Mouse (Mus musculus) frontal cortex, postnatal 14 days (tissue): ENCODE measurements at regions not wholly inside any gene's neighbourhood (a gene's known extent, or its start where the extent isn't known, plus 50 kb on each side); places are given as distances from the start of the nearest gene placed in this dataset.

ENCODE experiments used
- DNase-seq, 2 experiments: peaks; one replicate each; pipeline ENCODE4 v3.0.0; 2022; ENCODE audit warnings: low spot score in 2 of 2

DNA sequence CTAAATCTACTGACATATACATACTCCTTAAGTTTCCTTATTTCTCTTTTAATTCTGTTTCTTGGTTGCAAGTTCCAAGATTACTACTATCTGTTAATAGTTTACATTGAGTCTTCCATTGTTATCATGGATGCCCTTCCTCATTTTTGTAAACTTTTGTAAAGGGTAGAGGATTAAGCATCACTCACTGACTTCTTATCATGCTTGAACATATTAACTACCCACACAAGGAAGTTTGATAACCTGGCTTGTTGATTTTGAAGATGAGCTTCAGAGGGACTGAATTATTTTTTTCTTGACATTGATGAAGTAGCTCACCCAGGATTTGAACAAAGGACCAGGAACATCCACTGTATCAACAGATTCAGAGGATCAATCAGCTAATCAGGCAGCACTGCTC is 162.8 kb upstream of the Fam98a start:
- no peak for DNase-seq

DNA sequence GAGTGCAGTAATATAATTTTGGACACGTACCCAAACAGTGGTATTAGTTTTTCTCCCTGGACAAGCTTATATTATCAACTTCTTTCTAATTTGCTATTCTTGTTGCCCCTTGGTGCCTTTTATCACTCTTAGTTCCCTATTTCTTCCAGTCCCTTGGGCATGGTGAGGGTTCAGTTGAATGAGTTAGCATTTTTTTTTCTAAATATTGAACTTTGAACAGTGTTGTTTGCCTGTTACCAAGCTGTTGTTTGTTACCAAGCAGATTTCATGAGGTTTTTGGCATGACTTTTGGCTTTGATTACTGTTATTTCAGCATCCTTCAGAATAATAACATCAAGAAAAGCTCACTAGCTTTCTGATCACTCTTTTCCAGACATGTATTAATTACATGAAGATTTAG is 162.3 kb upstream of the Fam98a start:
- no peak for DNase-seq

DNA sequence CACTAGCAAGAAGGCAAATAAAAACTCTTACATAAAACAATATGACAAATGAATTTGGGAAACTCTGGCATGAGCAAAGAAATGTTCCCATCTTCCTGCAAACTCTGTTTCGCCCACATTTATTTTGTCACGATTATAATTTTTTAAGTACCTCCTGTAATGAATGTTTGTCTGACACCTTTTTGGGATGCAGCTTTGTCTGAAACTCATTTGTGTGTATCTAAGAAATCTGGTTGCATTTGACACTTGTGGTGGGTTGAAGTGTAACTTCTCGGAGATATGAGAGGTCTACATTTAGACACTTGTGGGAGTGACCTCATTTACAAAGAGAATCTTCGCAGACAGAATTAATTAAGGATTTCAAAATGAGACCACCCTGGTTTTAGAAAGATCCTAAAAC is 155.9 kb upstream of the Fam98a start:
- no peak for DNase-seq

DNA sequence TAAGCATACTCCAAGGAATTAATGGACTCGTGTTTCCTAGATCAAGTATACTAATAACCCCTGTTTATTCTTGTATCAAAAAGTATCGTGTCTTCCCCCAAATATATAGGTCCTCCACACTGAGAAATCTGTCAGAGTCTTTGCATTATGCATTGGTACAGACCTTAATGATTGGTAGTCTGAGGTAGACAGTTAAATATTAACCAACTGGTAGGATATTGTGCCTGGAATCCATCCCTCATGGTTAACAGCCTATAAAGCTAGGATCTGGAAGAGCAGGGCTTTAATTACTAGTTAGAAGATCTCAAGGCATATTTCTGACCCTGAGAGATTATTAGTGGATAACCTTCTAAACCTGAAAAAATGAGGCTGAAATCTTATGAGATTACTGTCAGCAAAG is 153.6 kb upstream of the Fam98a start:
- DNase-seq: no peak

DNA sequence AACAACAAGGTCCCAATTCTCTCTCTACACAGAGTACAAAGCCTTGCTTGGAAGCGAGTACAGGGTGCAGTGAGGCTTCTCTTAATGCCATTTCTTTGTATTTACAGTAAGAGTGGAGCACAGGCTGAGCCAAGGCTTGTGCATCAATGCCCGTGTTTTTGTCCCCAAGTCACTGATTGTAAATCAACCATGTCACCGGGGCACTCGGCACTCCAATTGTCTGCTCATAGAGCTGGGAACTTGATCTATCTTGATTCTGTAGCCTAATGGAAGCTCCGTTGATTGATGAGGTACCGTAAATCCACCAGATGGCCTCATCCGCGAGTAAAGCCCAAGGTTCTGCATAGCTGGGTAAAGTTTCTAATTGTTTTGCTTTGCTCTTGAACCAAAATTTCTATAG is 152.1 kb upstream of the Fam98a start:
- DNase-seq: no peak

DNA sequence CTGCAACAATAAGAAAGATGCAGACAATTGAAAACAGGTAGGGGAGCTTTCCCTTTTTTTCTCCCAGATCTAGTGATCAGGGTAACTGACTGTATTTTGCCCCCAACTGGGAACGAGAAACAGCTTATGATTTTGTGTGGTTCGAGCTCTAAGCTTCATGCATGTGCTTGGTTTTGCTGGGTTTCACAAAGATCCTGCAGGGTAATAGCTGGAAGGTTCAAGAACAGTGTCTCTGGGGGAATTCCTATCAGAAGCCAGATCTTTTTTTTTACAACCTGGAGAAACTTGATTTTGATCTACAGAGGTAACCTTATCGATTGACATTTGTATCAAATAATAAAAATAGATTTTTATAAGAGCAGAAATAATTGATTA is 145.0 kb upstream of the Fam98a start:
- DNase-seq: no peak

DNA sequence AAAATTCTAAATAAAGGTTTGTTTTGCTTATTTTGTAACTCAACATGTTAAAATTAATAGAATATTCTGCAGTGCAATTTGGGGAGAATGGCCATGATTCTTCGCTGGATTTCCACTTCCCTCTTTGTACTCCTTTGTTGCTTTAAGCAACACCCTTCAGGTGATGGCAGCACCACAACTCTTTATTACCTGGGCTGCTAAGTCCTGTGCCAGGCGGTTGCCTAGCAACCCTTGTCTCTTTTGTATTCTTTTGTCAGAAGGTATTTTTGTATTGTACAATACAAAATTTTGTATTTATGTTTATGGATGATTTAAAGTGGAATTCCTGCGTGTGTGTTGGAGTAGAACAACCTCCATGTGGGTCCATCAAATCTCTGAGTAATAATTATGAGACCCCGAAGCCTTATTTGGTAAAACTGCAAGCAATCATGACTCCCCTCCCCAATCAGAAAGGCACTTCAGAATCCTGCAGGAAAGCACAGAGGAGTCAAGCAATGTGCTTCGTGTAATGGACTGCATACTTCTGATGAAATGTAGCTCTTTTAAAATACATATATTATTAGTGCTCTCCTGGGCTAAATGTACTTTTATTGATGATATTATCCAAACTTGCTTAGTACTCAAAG is 144.5 kb upstream of the Fam98a start:
- DNase-seq: no peak

DNA sequence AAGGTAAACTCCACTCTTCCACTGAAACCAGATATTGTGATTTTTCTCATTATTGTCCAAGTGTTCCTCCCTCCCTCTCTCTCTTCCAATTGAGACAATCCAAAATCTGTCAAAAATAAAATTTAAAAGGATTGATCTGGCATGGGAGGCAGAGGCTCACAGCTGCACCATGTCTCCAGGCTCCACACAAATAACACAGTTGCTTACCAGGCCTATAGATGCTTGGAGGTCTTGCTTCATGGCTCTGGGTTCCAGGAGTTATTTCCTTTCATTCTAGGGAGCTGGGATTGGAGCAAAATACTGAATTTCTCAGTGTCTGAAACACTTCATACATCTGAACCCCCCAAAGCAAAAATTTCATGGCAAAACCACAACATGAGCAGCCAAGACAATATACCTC is 134.2 kb upstream of the Fam98a start:
- no peak for DNase-seq

DNA sequence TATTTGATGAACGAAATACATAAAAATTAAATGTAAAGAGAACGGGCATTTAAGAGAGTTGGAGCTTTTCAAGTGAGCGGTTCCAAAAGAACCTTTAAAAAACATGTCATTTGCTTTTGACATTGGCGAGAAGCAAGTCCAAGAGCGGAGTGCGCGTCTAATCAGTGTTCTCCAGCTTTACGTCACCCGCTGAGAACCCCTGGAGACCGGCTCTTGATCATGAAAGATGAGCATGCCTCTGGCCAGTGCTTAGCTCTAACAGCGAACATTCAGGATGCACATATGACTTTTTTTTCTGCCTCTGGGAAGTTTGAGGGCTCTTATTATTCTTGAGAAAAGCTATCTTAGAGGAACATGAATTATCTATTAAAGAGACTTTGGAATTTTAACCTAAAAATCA is 95.2 kb upstream of the Fam98a start:
- no peak for DNase-seq

DNA sequence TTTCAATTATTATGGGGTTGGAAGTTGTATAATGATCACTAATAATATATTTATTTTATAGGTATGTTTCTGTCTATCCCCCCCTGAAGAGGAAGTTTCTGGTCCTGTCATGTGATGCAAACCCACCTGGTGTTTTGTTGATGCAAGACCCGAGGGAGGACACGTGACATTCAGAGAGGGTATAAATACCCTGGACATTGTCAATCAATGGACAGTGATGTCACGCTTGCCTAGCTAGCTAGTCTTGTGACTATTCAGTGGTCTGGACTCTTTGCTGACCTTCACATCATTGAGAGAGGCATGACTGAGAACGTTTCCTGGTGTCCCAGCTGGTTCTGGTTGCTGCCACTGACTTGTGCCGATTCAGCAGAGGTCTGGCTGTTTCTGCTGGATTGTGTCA is 93.0 kb upstream of the Fam98a start:
- DNase-seq: no peak

DNA sequence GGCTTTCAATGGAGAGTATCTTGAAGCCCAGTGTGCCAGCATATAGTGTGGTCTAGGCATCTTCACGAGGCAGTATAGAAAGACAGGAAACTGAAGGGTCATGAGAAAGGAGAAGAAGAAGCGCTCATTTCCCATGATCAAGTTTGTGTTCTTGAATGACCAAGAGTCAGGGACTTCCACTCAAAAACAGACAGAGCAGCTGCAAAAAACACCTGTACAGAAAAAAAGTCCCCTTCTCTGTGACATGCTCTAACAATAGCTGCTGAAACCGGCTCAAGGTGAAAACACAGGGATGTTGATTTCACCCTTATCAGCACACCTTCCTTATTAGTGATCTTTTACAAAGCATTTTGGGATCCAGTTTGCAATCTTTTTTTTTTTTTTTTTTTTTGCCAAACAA is 90.6 kb upstream of the Fam98a start:
- DNase-seq: no peak

DNA sequence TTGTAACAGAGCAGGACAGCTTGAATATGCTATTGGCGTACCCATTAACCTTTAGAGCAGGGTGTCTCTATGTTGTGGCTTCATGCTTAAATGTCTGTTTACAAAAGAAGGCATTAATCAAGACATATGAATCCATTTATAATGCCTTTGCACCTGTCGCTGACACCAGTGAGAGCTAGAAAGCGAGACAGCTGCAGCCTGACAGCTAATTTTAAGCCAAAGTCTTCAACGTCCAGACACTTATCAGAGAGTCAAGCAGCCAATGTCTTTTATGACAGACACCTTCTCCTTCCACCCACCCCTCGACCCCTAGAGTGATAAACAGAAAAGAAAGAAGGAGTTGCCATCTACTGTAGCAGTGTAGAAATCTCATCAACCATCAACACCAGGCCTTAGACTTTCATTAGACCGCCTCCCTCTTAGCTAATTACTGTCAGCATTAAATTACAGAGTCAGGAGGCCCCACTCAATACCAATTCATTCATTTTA is 89.3 kb upstream of the Fam98a start:
- DNase-seq: no peak

DNA sequence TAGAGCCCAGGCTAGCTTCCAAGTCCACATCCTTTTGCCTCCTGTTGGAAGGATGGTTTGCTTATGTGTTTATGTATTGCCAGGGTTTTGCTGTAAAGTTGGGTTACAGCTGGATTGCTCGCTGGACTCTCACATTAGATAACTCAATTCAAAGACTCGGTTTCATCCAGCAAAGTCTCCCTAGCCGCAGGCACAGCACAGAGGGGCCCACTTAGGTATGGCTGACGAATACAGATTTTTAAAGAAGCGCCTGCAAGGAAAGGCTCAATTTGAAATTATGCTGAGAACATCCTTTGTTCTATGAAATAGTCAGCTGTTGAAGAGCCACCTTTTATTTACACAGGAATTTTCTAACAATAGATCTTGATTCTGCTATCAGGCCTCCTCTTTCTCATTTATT is 88.8 kb upstream of the Fam98a start:
- no peak for DNase-seq

DNA sequence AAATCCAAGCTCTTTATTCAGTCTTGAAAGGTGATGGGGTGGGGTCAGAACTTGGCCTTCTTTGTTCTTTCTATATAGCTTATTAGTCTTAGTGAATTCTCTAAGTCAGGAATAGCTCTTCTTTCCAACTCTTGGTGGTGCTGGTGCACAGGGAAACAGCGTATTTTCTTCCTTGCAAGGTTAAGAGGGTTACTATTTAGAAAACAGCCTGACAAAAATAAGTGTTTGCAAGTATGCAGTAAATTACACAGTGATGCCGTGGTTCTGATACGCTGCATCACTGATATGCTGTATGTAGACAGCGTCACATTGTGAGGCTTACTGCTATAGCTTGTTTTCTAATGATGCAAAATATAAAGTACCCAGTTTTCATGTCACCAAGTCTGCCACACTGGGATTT is 78.1 kb upstream of the Fam98a start:
- DNase-seq: no peak

DNA sequence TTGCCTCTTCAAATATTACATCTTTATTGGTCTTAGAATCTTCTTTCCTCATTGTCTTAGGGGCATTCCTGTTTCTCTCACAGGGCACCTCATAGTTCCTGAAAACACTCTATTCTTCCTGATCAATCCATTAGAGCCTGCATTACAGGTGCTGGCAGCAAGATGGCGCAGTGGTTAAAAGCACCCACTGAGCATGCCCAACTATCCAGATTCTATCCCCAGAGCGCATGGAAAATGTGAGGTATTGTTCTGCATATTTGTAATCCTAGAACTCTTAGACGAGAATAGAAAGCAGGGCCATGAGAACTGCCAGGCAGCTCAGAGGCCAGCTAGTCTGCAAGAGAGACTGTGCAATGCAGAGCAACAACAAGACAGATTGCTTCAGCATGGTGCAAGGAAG is 67.7 kb upstream of the Fam98a start:
- no peak for DNase-seq

DNA sequence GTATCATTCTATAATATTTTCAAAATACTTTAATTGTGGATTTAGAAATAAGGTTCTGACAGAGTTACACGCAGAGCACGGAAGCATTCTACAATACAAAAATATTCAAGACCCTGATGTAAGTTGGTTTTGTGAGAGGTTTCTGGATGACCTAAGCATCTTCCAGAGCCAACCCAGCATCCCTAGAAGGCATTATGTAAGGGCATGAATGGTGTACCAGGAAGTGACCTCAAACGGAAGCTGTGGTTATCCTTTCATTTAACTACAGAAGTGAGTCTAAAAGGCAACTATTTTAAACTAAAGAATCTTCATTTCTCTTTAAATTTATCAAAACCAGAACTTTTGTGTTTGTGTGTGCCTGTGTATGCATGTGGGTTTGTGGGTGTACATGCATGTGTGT is 66.8 kb upstream of the Fam98a start:
- no peak for DNase-seq

DNA sequence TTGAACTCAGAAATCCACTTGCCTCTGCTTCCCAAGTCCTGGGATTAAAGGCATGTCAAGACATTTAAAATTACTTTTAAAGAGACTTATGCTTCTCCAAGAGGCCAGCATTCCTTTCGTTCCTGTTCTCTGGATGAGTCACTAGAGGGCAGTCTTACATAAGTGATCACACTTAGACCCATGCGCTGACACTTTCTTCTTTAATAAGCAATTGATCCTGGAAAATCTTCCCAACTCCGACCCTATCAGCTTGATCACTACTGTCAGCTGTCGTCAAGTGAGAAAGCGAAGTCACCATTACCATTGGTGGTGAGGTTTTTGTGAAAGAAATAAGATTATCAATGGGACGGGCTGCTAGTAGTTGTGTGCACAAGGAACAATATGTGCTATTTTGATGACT is 65.5 kb upstream of the Fam98a start:
- peak in 1 of 2 experiments; percentile 6 for DNase-seq

DNA sequence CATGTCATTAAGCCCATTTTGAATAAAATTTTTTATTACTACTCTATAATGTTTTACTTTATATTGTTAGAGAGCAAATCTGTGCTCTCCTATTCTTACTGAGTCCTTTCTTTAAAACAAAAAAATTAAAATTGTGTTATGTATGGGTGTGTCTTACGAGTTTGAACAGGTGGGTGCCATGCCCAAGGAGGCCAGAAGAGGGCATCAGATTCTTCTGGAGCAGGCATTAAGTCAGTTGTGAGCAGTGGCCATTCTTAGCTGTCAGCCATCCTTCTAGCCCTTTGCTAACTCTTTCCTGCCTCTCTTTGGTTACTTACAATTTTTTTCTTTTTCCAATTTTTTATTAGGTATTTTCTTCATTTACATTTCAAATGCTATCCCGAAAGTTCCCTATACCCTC is 63.6 kb upstream of the Fam98a start:
- DNase-seq: peak in 1 of 2 experiments; percentile 7

DNA sequence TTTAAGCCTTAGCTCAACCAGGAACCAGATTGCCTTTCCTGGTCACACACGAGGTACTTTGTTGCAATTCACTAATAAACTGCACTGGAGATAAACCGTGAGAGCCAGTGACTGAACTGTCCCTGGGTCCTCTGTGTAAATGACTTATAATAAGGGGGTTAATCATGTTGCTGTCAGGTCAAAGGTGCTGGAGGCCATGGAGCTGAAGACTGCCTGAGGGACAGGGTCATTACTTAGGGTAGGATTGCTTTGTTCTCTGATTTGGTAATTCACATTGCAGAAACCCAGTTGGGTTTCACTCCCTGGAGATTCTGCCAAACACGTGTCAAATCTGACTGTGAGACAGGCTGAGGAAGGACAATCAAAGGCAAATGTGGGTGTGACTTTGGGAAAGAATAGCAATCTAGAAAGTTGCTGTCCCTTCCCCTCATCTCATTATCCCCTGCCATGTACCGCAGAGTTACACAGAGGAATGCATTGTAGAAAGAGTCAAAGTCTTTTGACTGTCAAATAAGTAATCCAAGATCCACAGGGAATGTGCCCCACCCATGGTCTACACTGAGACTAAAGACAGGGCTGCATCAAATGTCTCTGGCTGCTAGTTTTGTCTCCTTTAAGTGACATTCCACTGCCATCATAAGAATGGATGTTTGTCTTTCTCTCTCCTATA is 51.8 kb upstream of the Fam98a start:
- no peak for DNase-seq
